Mouse (Mus musculus) testis, adult 2 months (tissue): ENCODE measurements around the gene Coq5. TPM values are rescaled to one million over a fixed set of nuclear protein-coding genes. Genes with fewer than 3 reads are reported as not detected.
A peak's percentile ranks its signal among the peaks of the same experiment; 100 is the strongest.

Experiments used
- H3K27ac ChIP-seq: fragments of 200-500 bp; 2 replicates; pipeline ENCODE4 v1.5.1; 2012; ENCODE audit warnings: low read depth, low read length; ENCODE audit not compliant: control insufficient read depth, insufficient read depth
- H3K27me3 ChIP-seq: fragments of 200-500 bp; 2 replicates; pipeline ENCODE4 v1.6.1; 2012; ENCODE audit warnings: mild to moderate bottlenecking, low read length, moderate library complexity; ENCODE audit not compliant: control insufficient read depth, insufficient read depth
- H3K36me3 ChIP-seq: fragments of 200-500 bp; 2 replicates; pipeline ENCODE4 v1.6.1; 2012; ENCODE audit warnings: mild to moderate bottlenecking, low read length; ENCODE audit not compliant: control insufficient read depth, insufficient read depth
- H3K4me1 ChIP-seq: fragments of 200-500 bp; 2 replicates; pipeline ENCODE4 v1.6.1; 2012; ENCODE audit warnings: low read length; ENCODE audit not compliant: control insufficient read depth, insufficient read depth
- H3K4me3 ChIP-seq: fragments of 200-500 bp; 2 replicates; pipeline ENCODE4 v1.5.1; 2012; ENCODE audit warnings: low read depth, mild to moderate bottlenecking, low read length, moderate library complexity, mixed read lengths; ENCODE audit not compliant: control insufficient read depth
- CTCF ChIP-seq: fragments of 200-500 bp; IDR thresholded peaks from 2 replicates; pipeline ENCODE4 v1.5.1; 2012; ENCODE audit warnings: low read depth, mild to moderate bottlenecking, inconsistent platforms, low read length, moderate library complexity; ENCODE audit not compliant: control insufficient read depth, insufficient read depth, insufficient replicate concordance
- POLR2A ChIP-seq: fragments of 200-500 bp; IDR thresholded peaks from 2 replicates; pipeline ENCODE4 v1.6.1; 2012; ENCODE audit warnings: low read depth, mild to moderate bottlenecking, inconsistent platforms, low read length, moderate library complexity; ENCODE audit not compliant: control insufficient read depth
- polyA plus RNA-seq: library from polyadenylated mRNA; depleted of rRNA; stranded (reverse); fragments of >200 nt; gene quantifications from 2 replicates; pipeline ENCODE4 v1.2.3, GENCODE M21; 2012

The Coq5 gene
- polyA plus RNA-seq, 1 experiment: 12.2 TPM

- Histone ChIP-seq H3K27me3 (no peaks in the 10 kb centered on the region), H3K27ac (no peak overlapping the region), H3K4me3 (peak overlapping the region; percentile 51), H3K4me1 (peaks cover 15% of the 10 kb centered on the region), H3K36me3 (no peaks in the 10 kb centered on the region)
- TF ChIP-seq CTCF (no peak), POLR2A (no peak)
These were observed 44.1 kb upstream of the Coq5 start for GRCm38 (mm10) chr5:115235323-115235771.

- Histone ChIP-seq H3K27me3 (no peaks in the 10 kb centered on the region), H3K36me3 (no peaks in the 10 kb centered on the region), H3K4me3 (peak within 1 kb of the TSS; percentile 51), H3K4me1 (peaks cover 15% of the 10 kb centered on the region), H3K27ac (no peak within 1 kb of the TSS)
- TF ChIP-seq POLR2A: no peak
- TF ChIP-seq CTCF: peak; percentile 82; the same call in 1 of the 2 replicates
These were observed 43.6 kb upstream of the Coq5 start, which contains the start of gene Pop5 for GRCm38 (mm10) chr5:115235786-115236263. TSS of gene Pop5 (plus strand) at chr5:115235836.

- Histone ChIP-seq H3K27ac (peak overlapping the region; percentile 88), H3K36me3 (no peaks in the 10 kb centered on the region; the same call in 1 of the 2 replicates), H3K27me3 (no peaks in the 10 kb centered on the region), H3K4me1 (peaks cover 10% of the 10 kb centered on the region), H3K4me3 (peak overlapping the region; percentile 93)
- TF ChIP-seq POLR2A (peak; percentile 89), CTCF (no peak)
These were observed 41.4 kb upstream of the Coq5 start for GRCm38 (mm10) chr5:115237803-115238728.

- H3K27ac ChIP-seq: no peak overlapping the region
- no peaks in the 10 kb centered on the region for H3K27me3 ChIP-seq
- peaks cover 10% of the 10 kb centered on the region for H3K4me1 ChIP-seq
- TF ChIP-seq POLR2A (no peak), CTCF (no peak)
- no peak overlapping the region; the same call in 1 of the 2 replicates for H3K4me3 ChIP-seq
- H3K36me3 ChIP-seq: peaks cover under 1% of the 10 kb centered on the region
These were observed 40.7 kb upstream of the Coq5 start for GRCm38 (mm10) chr5:115238729-115239195.

GRCm38 (mm10) chr5:115240191-115240590 lies 39.3 kb upstream of the Coq5 start:
- peaks cover 2% of the 10 kb centered on the region for H3K36me3 ChIP-seq

GRCm38 (mm10) chr5:115255472-115255871 lies 24.0 kb upstream of the Coq5 start:
- Histone ChIP-seq H3K27ac (no peak overlapping the region), H3K4me3 (no peak overlapping the region), H3K4me1 (no peaks in the 10 kb centered on the region; the same call in 1 of the 2 replicates), H3K27me3 (no peaks in the 10 kb centered on the region), H3K36me3 (peaks cover 7% of the 10 kb centered on the region)
- TF ChIP-seq CTCF (no peak), POLR2A (no peak)

More at GRCm38 (mm10) chr5:115240191-115240590, 39.3 kb upstream of the Coq5 start:
- Histone ChIP-seq H3K27ac (no peak overlapping the region), H3K27me3 (no peaks in the 10 kb centered on the region), H3K4me1 (peaks cover 8% of the 10 kb centered on the region), H3K4me3 (no peak overlapping the region)
- TF ChIP-seq POLR2A (no peak), CTCF (no peak)
